Mouse (Mus musculus) inflammation-experienced regulatory T-cells, adult 16 weeks (primary cell): ENCODE measurements around the gene Trp53inp2. TPM values are rescaled to one million over a fixed set of nuclear protein-coding genes. Genes with fewer than 3 reads are reported as not detected.

Experiments used
- polyA plus RNA-seq: library from polyadenylated mRNA; unstranded; fragments of 100-300 nt; shearing (Covaris generic); gene quantifications from one replicate; pipeline ENCODE4 v1.2.1, GENCODE M21; 2017

The Trp53inp2 gene
- 1.8 TPM for polyA plus RNA-seq

GRCm38 (mm10) chr2:155380261-155381059, at the start of gene Trp53inp2:
Gene Trp53inp2, plus strand, starts transcription at chr2:155381059.

DNA sequence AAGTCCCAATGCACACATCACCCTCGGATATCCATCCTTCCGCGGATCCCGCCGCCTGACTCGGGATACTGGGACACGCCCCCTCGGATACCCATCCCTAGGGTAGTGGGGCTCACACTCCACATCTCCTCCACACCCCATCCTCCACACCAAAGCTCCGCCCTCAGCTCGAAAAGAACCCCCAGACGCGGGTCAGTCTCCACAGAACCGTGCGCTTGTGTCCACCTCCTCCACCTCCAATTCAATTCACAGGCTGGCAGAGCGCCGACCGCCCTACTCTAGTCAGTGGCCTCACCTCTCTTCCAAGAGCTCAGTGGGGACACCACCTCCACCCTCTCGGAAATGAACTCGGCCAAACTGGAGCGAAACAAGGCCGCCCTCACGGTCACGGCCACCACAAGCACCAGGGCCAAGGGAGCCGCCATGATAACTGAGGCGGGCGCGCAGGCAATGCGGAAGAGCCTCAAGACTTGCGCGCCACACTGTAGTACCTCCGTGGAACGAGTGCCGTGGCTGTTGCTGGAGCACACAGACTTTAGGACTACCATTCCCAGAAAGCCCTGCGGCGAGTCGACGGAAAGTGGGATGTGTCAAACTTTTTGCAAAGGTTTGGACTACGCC, 23.8 kb upstream of the Trp53inp2 start, which contains the start of gene Pigu:
Pigu (minus strand) TSS at position 460 of the 621 bp plus-strand sequence.

Other genes starting within 250 kb of the Trp53inp2 start
- 112 TPM for gene Itch, start 247.6 kb upstream of the Trp53inp2 start, polyA plus RNA-seq
- 304 TPM for gene Dynlrb1, start 144.5 kb upstream of the Trp53inp2 start, polyA plus RNA-seq
- gene Map1lc3a, start 104.8 kb upstream of the Trp53inp2 start, polyA plus RNA-seq = 1.8 TPM
- 53.0 TPM for gene Pigu, start 23.6 kb upstream of the Trp53inp2 start, polyA plus RNA-seq
- 7.0 TPM for gene Ncoa6, start 92.8 kb downstream of the Trp53inp2 start, polyA plus RNA-seq
- gene Acss2, start 136.9 kb downstream of the Trp53inp2 start, polyA plus RNA-seq = 47.3 TPM
- 22.5 TPM for gene Ggt7, start 137.2 kb downstream of the Trp53inp2 start, polyA plus RNA-seq
- 18.3 TPM for gene Gss, start 211.8 kb downstream of the Trp53inp2 start, polyA plus RNA-seq
- gene Myh7b, start 230.2 kb downstream of the Trp53inp2 start, polyA plus RNA-seq = 0.17 TPM